Mouse (Mus musculus) hindbrain, embryonic 14.5 days (tissue): Measurements from ENCODE around the gene Dhcr24. TPM values are rescaled to one million over a fixed set of nuclear protein-coding genes. Genes with fewer than 3 reads are reported as not detected.
A peak's percentile ranks its signal among the peaks of the same experiment; 100 is the strongest.

ENCODE experiments used
- ATAC-seq: fragments of 200-750 bp; cut with Nextera tagmentation; 2 replicates; pipeline ENCODE4 v1.8.0; 2017; ENCODE audit warnings: moderate number of reproducible peaks, mild to moderate bottlenecking, moderate TSS enrichment, moderate library complexity; ENCODE audit not compliant: low FRiP score
- DNase-seq: peaks from one replicate; pipeline ENCODE4 v3.0.0-alpha.2; 2015; ENCODE audit warnings: low spot score
- H3K27ac ChIP-seq: fragments of 300-500 bp; sonication (generic); 2 replicates; pipeline ENCODE4 v1.5.1; 2014; ENCODE audit warnings: mild to moderate bottlenecking, moderate library complexity
- H3K27me3 ChIP-seq: fragments of 300-500 bp; sonication (generic); 2 replicates; pipeline ENCODE4 v1.6.1; 2014; ENCODE audit warnings: mild to moderate bottlenecking, low read length, mixed read lengths; ENCODE audit not compliant: control insufficient read depth, insufficient read depth
- H3K36me3 ChIP-seq: fragments of 300-500 bp; sonication (generic); replicated peaks from 2 replicates; pipeline ENCODE4 v1.6.1; 2014; ENCODE audit not compliant: control insufficient read depth, insufficient read depth
- H3K4me1 ChIP-seq: fragments of 300-500 bp; sonication (generic); replicated peaks from 2 replicates; pipeline ENCODE4 v1.6.1; 2014; ENCODE audit warnings: antibody characterized with exemption, low read length, mixed read lengths; ENCODE audit not compliant: control insufficient read depth, insufficient read depth
- H3K4me2 ChIP-seq: fragments of 300-500 bp; sonication (generic); replicated peaks from 2 replicates; pipeline ENCODE4 v1.6.1; 2014; ENCODE audit warnings: mild to moderate bottlenecking, moderate library complexity
- H3K4me3 ChIP-seq: fragments of 300-500 bp; sonication (generic); replicated peaks from 2 replicates; pipeline ENCODE4 v1.5.1; 2014; ENCODE audit warnings: mild to moderate bottlenecking, low read length
- H3K9ac ChIP-seq: fragments of 300-500 bp; sonication (generic); 2 replicates; pipeline ENCODE4 v1.6.1; 2014
- H3K9me3 ChIP-seq: fragments of 300-500 bp; sonication (generic); 2 replicates; pipeline ENCODE4 v1.6.1; 2016; ENCODE audit warnings: low read length; ENCODE audit not compliant: control insufficient read depth
- WGBS: fragments of 180-500 bp; shearing (Covaris S2); extraction: QIAGEN DNeasy Blood & Tissue Kit; methylation state at CpG from one replicate; pipeline ENCODE4 v1.1.7; 2014; 5-methylcytosine and 5-hydroxymethylcytosine counted together
- polyA plus RNA-seq: library from polyadenylated mRNA; unstranded; fragments of >200 nt; fragmentation: Nextera tagmentation; extraction: Ambion mirVana; gene quantifications from 2 replicates; pipeline ENCODE4 v1.2.1, GENCODE M21; 2014

Gene Dhcr24
- polyA plus RNA-seq, 1 experiment from 2014 or later = 25.7 TPM

- Histone ChIP-seq H3K36me3 (no peaks in the 10 kb centered on the region), H3K9ac (no peak overlapping the region), H3K4me1 (peaks cover 5% of the 10 kb centered on the region; the same call in 1 of the 2 replicates), H3K4me3 (no peak overlapping the region), H3K4me2 (no peak overlapping the region), H3K27ac (no peak overlapping the region), H3K27me3 (no peaks in the 10 kb centered on the region), H3K9me3 (no peaks in the 10 kb centered on the region)
- WGBS = 82% methylated on average over 8 of the region's 8 CpGs
- DNase-seq (no peak), ATAC-seq (no peak)
Observed at GRCm38 (mm10) chr4:106613105-106613504, 52.3 kb downstream of the Dhcr24 start.

- no peak for DNase-seq
- Histone ChIP-seq H3K9me3 (no peaks in the 10 kb centered on the region), H3K27me3 (no peaks in the 10 kb centered on the region), H3K27ac (no peak overlapping the region), H3K9ac (no peak overlapping the region), H3K4me2 (no peak overlapping the region), H3K4me1 (peaks cover 5% of the 10 kb centered on the region; the same call in 1 of the 2 replicates), H3K36me3 (no peaks in the 10 kb centered on the region), H3K4me3 (no peak overlapping the region)
- 82% methylated on average over 3 of the region's 3 CpGs for WGBS
- no peak for ATAC-seq
Observed at GRCm38 (mm10) chr4:106613560-106613959, 52.7 kb downstream of the Dhcr24 start.

GRCm38 (mm10) chr4:106614180-106614797 lies 53.5 kb downstream of the Dhcr24 start:
- ATAC-seq = peak; percentile 74
- no peak overlapping the region for H3K9ac ChIP-seq

GRCm38 (mm10) chr4:106614881-106615280 lies 54.0 kb downstream of the Dhcr24 start:
- Histone ChIP-seq H3K9me3 (no peaks in the 10 kb centered on the region), H3K27me3 (no peaks in the 10 kb centered on the region), H3K27ac (no peak overlapping the region), H3K36me3 (no peaks in the 10 kb centered on the region), H3K4me2 (no peak overlapping the region), H3K4me3 (no peak overlapping the region), H3K4me1 (peaks cover 5% of the 10 kb centered on the region; the same call in 1 of the 2 replicates), H3K9ac (no peak overlapping the region)
- ATAC-seq (no peak), DNase-seq (no peak)
- 90% methylated on average over 9 of the region's 9 CpGs for WGBS

More at GRCm38 (mm10) chr4:106614180-106614797, 53.5 kb downstream of the Dhcr24 start:
- DNase-seq = peak; percentile 87
- H3K27me3 ChIP-seq = no peaks in the 10 kb centered on the region
- peaks cover 5% of the 10 kb centered on the region; the same call in 1 of the 2 replicates for H3K4me1 ChIP-seq
- H3K36me3 ChIP-seq = no peaks in the 10 kb centered on the region
- no peak overlapping the region for H3K4me3 ChIP-seq
- no peaks in the 10 kb centered on the region for H3K9me3 ChIP-seq
- 43% methylated on average over 7 of the region's 7 CpGs for WGBS
- H3K4me2 ChIP-seq = no peak overlapping the region
- H3K27ac ChIP-seq = no peak overlapping the region

GRCm38 (mm10) chr4:106615637-106616036 lies 54.8 kb downstream of the Dhcr24 start:
- Histone ChIP-seq H3K9me3 (no peaks in the 10 kb centered on the region), H3K9ac (no peak overlapping the region), H3K4me2 (no peak overlapping the region), H3K4me3 (no peak overlapping the region), H3K27me3 (no peaks in the 10 kb centered on the region), H3K27ac (no peak overlapping the region), H3K4me1 (peaks cover 5% of the 10 kb centered on the region; the same call in 1 of the 2 replicates), H3K36me3 (no peaks in the 10 kb centered on the region)
- WGBS = 87% methylated on average over 12 of the region's 12 CpGs
- ATAC-seq (no peak), DNase-seq (no peak)

GRCm38 (mm10) chr4:106617056-106617455 lies 56.2 kb downstream of the Dhcr24 start, which contains the start of gene Lexm:
Gene Lexm, minus strand, starts transcription at chr4:106617241.
- H3K4me3 ChIP-seq = 0 out of 2 replicates have a peak within 1 kb of the TSS, but pooled peaks have one; percentile 9
- peak within 1 kb of the TSS; percentile 49 for H3K4me2 ChIP-seq
- no peak within 1 kb of the TSS for H3K27ac ChIP-seq
- H3K4me1 ChIP-seq = peaks cover 5% of the 10 kb centered on the region; the same call in 1 of the 2 replicates
- no peaks in the 10 kb centered on the region for H3K36me3 ChIP-seq
- H3K9me3 ChIP-seq = no peaks in the 10 kb centered on the region
- peaks cover 8% of the 10 kb centered on the region for H3K27me3 ChIP-seq
- no peak for DNase-seq
- ATAC-seq = no peak
- WGBS = 1% methylated on average over 19 of the region's 19 CpGs
- H3K9ac ChIP-seq = no peak within 1 kb of the TSS

- H3K4me1 ChIP-seq = peaks cover 5% of the 10 kb centered on the region; the same call in 1 of the 2 replicates
- DNase-seq = no peak
- no peak overlapping the region for H3K4me3 ChIP-seq
- H3K27me3 ChIP-seq = peaks cover 26% of the 10 kb centered on the region
- ATAC-seq = no peak
- no peaks in the 10 kb centered on the region for H3K36me3 ChIP-seq
- WGBS = 89% methylated on average over 4 of the region's 4 CpGs
- H3K9ac ChIP-seq = no peak overlapping the region
- no peak overlapping the region for H3K4me2 ChIP-seq
- H3K27ac ChIP-seq = no peak overlapping the region
- no peaks in the 10 kb centered on the region for H3K9me3 ChIP-seq
Observed at GRCm38 (mm10) chr4:106618898-106619297, 58.1 kb downstream of the Dhcr24 start.

- Histone ChIP-seq H3K27ac (no peak overlapping the region), H3K4me2 (no peak overlapping the region), H3K9me3 (no peaks in the 10 kb centered on the region), H3K36me3 (no peaks in the 10 kb centered on the region), H3K4me1 (peaks cover 5% of the 10 kb centered on the region; the same call in 1 of the 2 replicates), H3K27me3 (peaks cover 31% of the 10 kb centered on the region), H3K4me3 (no peak overlapping the region), H3K9ac (no peak overlapping the region)
- no peak for DNase-seq
- no peak for ATAC-seq
- WGBS = 78% methylated on average over 3 of the region's 3 CpGs
Observed at GRCm38 (mm10) chr4:106621428-106621827, 60.6 kb downstream of the Dhcr24 start.

- Histone ChIP-seq H3K4me2 (peak within 1 kb of the TSS; percentile 6), H3K27ac (no peak within 1 kb of the TSS), H3K27me3 (peaks cover 31% of the 10 kb centered on the region), H3K36me3 (no peaks in the 10 kb centered on the region), H3K9me3 (no peaks in the 10 kb centered on the region), H3K9ac (no peak within 1 kb of the TSS), H3K4me1 (peaks cover 3% of the 10 kb centered on the region; the same call in 1 of the 2 replicates), H3K4me3 (no peak within 1 kb of the TSS)
- DNase-seq (no peak), ATAC-seq (no peak)
- 25% methylated on average over 16 of the region's 16 CpGs for WGBS
Observed at GRCm38 (mm10) chr4:106622030-106622493, 61.2 kb downstream of the Dhcr24 start, which contains the start of gene Ttc22. Gene Ttc22, plus strand, starts transcription at chr4:106622432.
